Mouse (Mus musculus) brown adipose tissue, adult 24 weeks (tissue): ENCODE measurements at regions not wholly inside any gene's neighbourhood (a gene's known extent, or its start where the extent isn't known, plus 50 kb on each side); places are given as distances from the start of the nearest gene placed in this dataset.

Source experiments
- H3K27ac ChIP-seq: fragments of 200-500 bp; replicated peaks from 2 replicates; pipeline ENCODE4 v1.5.1; 2012; ENCODE audit warnings: low read depth, mild to moderate bottlenecking, low read length
- H3K4me1 ChIP-seq: fragments of 200-500 bp; 2 replicates; pipeline ENCODE4 v1.6.1; 2012; ENCODE audit warnings: low read length, mixed read lengths; ENCODE audit not compliant: control insufficient read depth, insufficient read depth, insufficient read length
- H3K4me3 ChIP-seq: fragments of 200-500 bp; 2 replicates; pipeline ENCODE4 v1.5.1; 2012; ENCODE audit warnings: low read depth, mild to moderate bottlenecking, low read length, moderate library complexity; ENCODE audit not compliant: insufficient read depth

DNA sequence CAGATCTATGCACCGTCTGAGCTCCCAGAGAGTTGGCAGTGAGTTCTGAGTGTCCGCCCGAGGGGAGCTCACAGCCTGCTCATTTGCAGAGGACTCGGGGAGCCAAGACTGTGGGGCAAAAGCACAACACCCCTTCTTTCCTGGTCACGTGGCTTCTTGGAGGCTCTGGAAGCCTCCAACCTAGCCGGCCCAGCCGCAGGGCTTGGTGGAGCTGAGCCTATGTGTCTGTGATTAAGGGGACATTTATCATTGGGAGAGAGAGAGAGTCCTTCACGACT lies 217.5 kb downstream of the Vrk1 start:
- Histone ChIP-seq H3K4me3 (no peak overlapping the region), H3K27ac (no peak overlapping the region), H3K4me1 (no peaks in the 10 kb centered on the region)

DNA sequence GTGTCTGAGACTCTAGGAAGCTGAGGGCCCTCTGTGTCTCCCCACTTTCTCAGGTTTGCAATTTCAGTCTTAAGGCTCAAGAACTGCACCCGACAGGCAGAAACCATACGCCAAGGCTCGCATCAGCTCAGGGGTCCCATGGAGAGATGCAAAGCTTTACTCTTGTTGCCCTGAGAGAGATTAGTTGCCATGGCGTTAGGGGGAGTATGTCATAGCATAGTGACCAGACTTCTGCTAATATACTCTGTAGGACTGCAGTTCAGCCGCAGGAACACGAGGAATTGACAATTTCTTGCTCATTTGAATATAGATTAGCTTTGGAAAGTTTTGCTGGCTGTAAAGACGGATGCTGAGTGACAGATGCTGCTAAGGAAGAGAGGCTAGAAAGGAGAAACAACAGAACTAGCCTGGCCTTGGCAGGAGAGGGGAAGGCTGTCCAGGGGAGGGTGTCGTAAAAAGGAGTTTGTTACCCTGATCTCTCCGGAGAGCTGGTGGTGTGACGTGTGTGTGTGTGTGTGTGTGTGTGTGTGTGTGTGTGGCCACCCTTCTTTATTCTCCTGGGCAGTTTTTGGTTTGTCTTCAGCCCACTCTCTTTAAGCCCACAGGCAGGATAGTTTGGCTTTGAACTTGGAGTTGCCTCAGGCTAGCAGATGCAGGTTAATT lies 235.3 kb downstream of the Vrk1 start:
- Histone ChIP-seq H3K4me3 (no peak overlapping the region), H3K27ac (no peak overlapping the region), H3K4me1 (no peaks in the 10 kb centered on the region)

DNA sequence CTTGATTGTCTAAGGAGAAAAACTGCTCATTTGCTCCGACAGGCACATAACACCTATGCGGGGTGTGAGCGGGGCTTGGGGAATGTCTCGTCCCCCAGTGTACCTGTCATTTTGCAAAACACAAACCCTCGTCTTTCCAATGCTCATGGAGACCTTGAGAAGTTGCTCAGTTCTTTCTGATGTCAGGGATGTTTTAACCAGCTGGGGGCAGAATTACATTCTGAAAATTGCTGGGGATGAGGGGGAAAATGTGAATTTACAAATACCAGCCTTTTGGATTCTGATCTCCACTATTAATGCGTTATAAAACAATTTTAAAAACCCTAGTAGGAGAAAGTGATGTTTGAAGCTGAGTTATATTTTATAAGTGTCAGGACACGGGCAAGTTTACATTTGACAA lies 263.6 kb downstream of the Vrk1 start:
- H3K4me3 ChIP-seq = no peak overlapping the region
- no peaks in the 10 kb centered on the region for H3K4me1 ChIP-seq
- H3K27ac ChIP-seq = no peak overlapping the region

DNA sequence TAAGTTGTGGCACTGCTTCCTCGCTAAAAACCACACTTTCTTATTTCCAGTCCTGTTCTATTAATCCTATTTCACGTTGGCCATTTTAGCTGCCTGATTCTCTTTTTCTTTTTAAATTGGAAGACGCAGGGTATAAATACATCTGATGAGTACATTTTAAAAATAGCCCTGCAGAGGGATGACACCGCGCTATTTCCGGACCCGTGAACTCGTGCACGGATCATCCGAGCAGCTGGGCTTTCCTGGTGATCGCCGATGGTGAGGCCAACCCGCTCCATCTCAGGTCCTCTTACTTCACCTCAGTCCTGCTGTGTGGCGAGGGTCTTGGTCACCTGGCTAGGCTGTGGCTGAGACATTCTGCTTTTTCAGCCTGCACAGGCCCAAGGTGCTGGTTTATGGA lies 267.9 kb downstream of the Vrk1 start:
- Histone ChIP-seq H3K4me1 (no peaks in the 10 kb centered on the region), H3K4me3 (no peak overlapping the region), H3K27ac (no peak overlapping the region)

DNA sequence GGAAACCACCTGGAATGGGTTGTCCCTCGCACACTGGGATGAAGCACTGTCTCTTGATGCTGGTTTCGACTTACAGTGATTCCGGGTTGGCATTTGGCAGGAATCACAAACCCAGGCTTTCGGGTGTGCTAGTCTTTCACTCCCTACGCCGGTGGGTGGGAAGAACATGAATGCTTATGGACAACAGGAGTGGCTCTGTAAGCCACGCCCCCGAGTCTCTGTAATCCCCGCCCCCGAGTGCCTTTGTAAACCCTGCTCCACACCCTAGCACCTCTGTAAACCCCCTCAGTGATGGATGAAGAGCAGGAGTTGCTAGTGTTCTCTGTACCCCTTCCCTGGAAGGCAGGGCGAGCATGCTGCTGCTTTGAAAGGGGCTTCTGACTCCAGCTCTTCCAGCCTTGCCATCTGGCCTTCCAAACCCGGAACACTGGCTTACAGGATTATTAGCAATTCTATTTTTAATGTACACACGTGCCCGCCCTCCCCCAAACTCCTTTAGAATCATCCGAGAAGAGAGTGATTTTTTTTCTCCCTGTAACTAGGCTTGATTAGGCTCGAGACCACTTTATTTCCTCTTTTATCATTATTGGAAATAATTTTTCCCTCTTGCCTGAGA lies 272.6 kb downstream of the Vrk1 start:
- H3K4me1 ChIP-seq = no peaks in the 10 kb centered on the region
- H3K4me3 ChIP-seq = no peak overlapping the region

DNA sequence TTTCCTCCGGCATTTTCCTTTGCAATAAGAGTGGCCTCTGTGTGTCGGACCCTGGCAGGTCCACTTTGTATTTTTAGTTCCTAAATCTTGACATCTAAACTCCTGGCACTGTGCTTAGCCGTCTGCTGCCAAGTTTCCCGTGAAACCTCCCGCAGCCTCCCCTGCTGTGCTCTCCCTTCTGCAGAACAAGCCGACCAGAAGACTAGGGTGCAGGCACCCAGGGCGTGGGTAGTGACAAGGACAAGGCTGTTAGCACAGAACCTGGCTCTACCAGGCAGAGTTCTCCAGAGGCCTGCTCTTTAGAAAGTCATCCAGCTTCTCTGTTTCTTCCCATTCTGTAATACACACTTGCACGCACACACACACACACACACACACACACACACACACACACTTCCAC lies 274.8 kb downstream of the Vrk1 start:
- Histone ChIP-seq H3K4me3 (no peak overlapping the region), H3K27ac (no peak overlapping the region), H3K4me1 (no peaks in the 10 kb centered on the region)

More for the DNA sequence above, 272.6 kb downstream of the Vrk1 start:
- no peak overlapping the region for H3K27ac ChIP-seq

DNA sequence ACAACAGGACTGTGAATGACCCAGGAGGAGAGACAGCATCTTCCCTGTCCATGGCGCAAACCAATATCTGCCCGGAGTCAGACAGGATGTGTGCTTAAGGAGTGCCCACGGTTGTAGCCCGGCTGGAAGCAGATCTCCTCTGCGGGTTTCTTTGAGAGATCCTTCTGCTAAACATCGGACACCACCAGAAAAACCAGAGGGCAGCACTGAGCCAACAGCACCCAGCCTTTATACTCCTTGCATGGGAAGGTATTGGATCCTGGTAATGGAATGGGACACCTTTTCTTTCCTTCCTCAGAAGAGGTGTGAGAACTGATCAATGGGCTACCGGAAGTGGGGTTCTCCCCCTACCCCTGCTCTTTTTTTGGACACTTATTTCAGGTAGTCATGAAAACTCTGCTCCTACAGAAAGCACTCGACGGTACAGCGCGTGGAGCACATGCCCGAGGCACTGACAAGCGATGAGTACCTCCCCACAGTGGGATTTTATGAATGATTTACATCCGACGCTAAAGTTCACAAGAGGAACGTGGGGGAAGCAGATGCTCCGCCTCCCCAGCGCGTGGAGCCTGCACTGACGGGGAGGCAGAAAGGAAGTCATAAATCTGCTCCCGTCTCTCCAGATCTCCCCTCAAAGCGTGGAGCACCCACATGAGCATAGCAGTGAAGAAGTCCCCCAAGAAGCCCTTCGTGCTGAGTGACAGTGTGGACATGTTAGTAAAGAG lies 278.9 kb downstream of the Vrk1 start:
- Histone ChIP-seq H3K4me1 (no peaks in the 10 kb centered on the region), H3K27ac (no peak overlapping the region), H3K4me3 (no peak overlapping the region)

DNA sequence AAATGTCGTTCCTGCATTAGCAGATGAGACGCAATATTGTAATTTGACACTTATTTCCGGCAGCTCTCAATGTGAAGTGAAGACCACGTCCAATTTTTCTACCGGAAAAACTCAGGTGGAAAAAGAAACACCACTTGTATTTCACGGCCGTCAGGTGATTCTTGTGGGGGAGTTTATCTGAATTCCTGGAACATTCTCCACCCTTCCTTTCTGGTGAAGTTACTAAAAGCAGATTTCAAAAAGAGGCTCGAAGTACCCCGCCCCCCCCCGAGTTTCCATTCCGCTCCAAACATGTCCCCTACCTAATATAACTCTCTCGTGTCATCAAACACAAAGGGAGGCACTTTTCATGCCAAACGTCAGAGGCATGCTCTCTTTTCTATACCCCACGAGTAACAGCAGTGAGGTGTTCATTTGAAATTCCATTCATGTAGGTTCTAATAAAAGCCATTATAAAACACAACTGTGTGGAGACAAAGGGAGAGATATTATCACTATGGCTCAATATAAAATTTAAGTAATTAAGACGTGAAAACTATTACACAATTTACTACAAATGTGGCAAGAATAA lies 281.5 kb downstream of the Vrk1 start:
- Histone ChIP-seq H3K4me3 (no peak overlapping the region), H3K4me1 (no peaks in the 10 kb centered on the region), H3K27ac (no peak overlapping the region)

DNA sequence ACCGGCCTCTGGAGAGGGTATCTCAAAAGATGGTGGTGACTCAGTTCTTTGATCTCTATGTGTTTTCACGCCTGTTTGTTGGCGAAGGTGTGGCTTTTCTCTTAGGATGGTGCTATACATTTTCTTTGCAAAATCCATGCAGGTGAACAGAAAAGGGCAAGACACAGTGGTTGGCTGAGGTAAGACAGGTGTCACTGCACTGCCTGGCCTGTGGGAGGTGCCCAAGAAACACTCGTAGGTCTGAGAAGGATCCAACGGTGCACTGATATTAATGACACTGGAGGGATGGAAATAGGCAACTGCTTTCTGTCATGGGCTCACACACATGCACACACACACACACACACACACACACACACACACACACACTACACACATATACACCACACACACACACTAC lies 283.1 kb downstream of the Vrk1 start:
- Histone ChIP-seq H3K27ac (no peak overlapping the region), H3K4me3 (no peak overlapping the region), H3K4me1 (no peaks in the 10 kb centered on the region)

DNA sequence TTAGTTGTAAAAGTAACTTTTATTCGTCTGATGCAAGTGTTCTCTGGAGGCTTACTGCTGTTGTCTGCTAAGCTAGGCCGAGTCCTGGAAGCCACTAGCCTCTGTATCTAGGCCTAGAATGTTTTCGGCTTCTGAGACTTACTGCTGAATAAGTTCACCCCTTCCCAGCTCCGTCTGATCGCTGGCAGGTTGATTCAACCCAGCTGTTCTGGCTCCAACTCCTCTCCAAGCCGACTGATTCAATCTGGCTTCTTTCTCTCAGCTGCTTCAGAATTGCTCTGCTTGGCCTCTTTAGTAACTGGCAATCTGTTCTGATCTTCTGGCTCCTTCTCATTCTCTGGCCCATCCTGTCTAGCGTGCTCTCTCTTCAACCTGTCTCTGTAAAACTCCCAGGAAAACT lies 285.6 kb downstream of the Vrk1 start:
- Histone ChIP-seq H3K27ac (no peak overlapping the region), H3K4me3 (no peak overlapping the region), H3K4me1 (no peaks in the 10 kb centered on the region)

DNA sequence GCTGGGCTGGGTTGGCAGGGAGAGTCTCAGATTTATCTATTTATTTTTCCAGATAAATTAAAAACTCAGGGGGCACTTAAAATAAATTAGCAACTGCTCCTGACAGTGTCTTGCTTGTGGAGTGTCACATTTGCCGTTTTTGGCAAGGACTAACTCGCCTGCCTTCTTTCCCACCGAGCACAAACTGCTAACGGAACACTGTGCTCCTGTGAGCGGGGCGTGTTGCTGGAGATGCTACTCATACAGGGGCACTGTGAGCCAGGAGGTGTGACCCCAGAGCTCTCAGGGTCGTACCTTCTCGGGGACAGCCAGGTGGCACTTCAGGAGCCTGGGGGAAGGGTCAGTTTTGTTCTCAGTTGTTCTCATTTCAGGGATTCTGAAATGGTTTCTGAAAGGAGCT lies 292.6 kb downstream of the Vrk1 start:
- H3K4me1 ChIP-seq = no peaks in the 10 kb centered on the region
- H3K27ac ChIP-seq = no peak overlapping the region
- H3K4me3 ChIP-seq = no peak overlapping the region

DNA sequence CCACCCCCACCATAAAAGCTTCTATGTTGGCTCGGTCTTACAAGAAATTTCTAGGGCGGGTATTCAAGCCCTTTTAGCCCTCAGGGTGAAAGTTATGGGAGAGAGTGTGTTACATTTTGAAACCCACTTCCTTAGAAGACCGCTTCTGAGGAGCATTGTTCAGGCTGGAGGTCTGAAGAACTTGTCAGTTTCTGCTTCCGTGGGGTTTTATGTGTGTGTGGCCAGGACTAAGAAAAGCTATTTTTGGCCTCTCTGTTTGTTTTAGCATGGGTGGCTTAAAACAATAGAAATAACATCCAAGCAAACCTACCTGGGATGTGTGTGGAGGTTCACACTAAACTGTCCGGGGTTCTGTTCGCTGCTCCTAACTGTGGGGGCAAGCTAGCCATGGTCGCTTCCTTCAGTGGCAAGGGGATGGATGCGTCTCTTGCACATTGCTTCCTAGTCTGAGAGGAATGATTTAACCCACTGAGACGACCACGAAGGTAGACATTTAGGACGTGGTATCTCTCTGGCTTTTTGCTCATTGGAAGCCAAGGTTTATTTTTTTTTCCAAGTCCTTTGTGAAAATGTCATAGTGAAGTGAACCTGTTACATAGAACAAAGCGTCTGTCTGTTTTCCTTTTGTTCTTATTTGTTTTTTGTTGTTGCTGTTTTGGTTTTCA lies 298.4 kb downstream of the Vrk1 start:
- no peak overlapping the region for H3K4me3 ChIP-seq
- H3K4me1 ChIP-seq = peaks cover 7% of the 10 kb centered on the region
- H3K27ac ChIP-seq = no peak overlapping the region

DNA sequence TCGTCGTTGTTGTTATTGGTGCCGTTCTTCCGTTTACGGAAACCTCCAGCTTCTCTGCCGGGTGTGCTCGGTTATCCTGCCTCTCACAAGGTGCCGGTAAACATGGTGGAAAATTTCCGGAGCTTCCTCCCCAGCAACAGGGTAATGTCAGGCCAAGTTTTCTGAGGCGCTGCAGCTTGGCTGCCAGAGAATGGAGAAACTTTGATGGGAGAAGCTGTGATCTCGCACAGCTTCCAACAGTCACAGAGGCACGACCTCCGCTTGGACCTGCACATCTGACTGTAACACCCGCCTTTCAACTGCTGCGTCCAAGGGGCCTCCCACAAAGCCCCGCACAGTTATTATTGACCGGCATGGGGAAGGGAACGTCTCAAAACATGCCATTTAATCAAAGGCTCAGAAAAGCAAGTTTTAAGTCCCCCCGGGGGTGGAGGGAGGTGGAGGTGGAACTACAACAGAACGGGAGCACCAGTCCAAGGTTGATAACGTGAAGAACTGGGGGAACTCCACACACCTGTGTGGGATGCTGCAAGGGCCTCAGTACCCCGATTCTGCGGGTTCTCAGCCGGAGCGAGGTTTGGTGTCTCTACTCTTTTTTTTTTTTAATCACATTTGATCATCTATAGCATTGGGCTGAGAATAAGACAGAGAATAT lies 299.1 kb downstream of the Vrk1 start:
- H3K4me3 ChIP-seq = no peak overlapping the region
- peaks cover 7% of the 10 kb centered on the region for H3K4me1 ChIP-seq
- H3K27ac ChIP-seq = no peak overlapping the region

DNA sequence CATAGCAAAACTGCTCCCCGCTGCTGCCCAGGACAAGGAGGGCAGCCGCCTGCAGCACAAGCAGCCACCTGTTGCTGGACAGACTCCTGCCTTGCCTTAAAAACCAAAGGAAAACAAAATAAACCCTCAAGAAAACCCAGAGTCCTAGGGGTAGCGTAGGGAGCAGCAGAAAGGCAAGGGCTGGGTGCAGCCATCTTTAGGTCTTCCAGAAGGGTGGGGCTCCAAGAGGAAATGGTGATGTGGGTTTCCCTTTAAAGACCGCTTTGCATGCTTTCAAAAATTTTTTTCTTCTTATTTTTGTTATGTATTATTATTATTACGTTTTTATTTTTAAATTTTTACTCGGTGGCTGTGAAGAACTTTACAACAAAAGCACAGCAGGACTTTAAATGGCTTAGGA lies 300.1 kb downstream of the Vrk1 start:
- Histone ChIP-seq H3K4me3 (no peak overlapping the region), H3K4me1 (peaks cover 7% of the 10 kb centered on the region), H3K27ac (no peak overlapping the region)
